Mouse (Mus musculus) heart, embryonic 16.5 days (tissue): ENCODE results near the gene Gm17689. TPM values are rescaled to one million over a fixed set of nuclear protein-coding genes. Genes with fewer than 3 reads are reported as not detected.

Experiments
- ATAC-seq: fragments of 200-750 bp; cut with Nextera tagmentation; replicated peaks from 2 replicates; pipeline ENCODE4 v1.8.0; 2017; ENCODE audit warnings: moderate number of reproducible peaks; ENCODE audit not compliant: insufficient read depth, low FRiP score; ENCODE audit errors: extremely low read depth
- H3K27ac ChIP-seq: fragments of 300-500 bp; sonication (generic); 2 replicates; pipeline ENCODE4 v1.5.1; 2014; ENCODE audit warnings: mild to moderate bottlenecking, low read length, control low read depth, moderate library complexity
- H3K27me3 ChIP-seq: fragments of 300-500 bp; sonication (generic); 2 replicates; pipeline ENCODE4 v1.6.1; 2014; ENCODE audit warnings: low read length, mixed read lengths; ENCODE audit not compliant: control insufficient read depth, insufficient read depth
- H3K36me3 ChIP-seq: fragments of 300-500 bp; sonication (generic); 2 replicates; pipeline ENCODE4 v1.6.1; 2014; ENCODE audit not compliant: control insufficient read depth, insufficient read depth
- H3K4me1 ChIP-seq: fragments of 300-500 bp; sonication (generic); 2 replicates; pipeline ENCODE4 v1.6.1; 2014; ENCODE audit warnings: low read length, mixed read lengths; ENCODE audit not compliant: control insufficient read depth, insufficient read depth
- H3K4me2 ChIP-seq: fragments of 300-500 bp; sonication (generic); 2 replicates; pipeline ENCODE4 v1.6.1; 2014; ENCODE audit warnings: low read depth, mild to moderate bottlenecking, control low read depth, low read length
- H3K4me3 ChIP-seq: fragments of 300-500 bp; sonication (generic); 2 replicates; pipeline ENCODE4 v1.5.1; 2014; ENCODE audit warnings: mild to moderate bottlenecking, control low read depth, low read length
- H3K9ac ChIP-seq: fragments of 300-500 bp; sonication (generic); 2 replicates; pipeline ENCODE4 v1.6.1; 2014; ENCODE audit warnings: low read length, control low read depth
- H3K9me3 ChIP-seq: fragments of 300-500 bp; sonication (generic); replicated peaks from 2 replicates; pipeline ENCODE4 v1.6.1; 2016; ENCODE audit warnings: low read length; ENCODE audit not compliant: control insufficient read depth
- WGBS: fragments of 180-500 bp; shearing (Covaris S2); extraction: QIAGEN DNeasy Blood & Tissue Kit; methylation state at CpG from one replicate; pipeline ENCODE4 v1.1.7; 2014; 5-methylcytosine and 5-hydroxymethylcytosine counted together
- polyA plus RNA-seq: library from polyadenylated mRNA; unstranded; fragments of >200 nt; fragmentation: Nextera tagmentation; extraction: Ambion mirVana; gene quantifications from 2 replicates; pipeline ENCODE4 v1.2.1, GENCODE M21; 2015

The Gm17689 gene
- polyA plus RNA-seq, result not detected in 2 replicates

- H3K4me1 ChIP-seq, result no peaks in the 10 kb centered on the region
- no peak within 1 kb of the TSS for H3K4me3 ChIP-seq
- H3K4me2 ChIP-seq, result no peak within 1 kb of the TSS
- no peaks in the 10 kb centered on the region for H3K36me3 ChIP-seq
- no peak for ATAC-seq
- no peaks in the 10 kb centered on the region for H3K27me3 ChIP-seq
- H3K9ac ChIP-seq, result no peak within 1 kb of the TSS
- 51% methylated on average over 1 of the region's 1 CpGs for WGBS
- peaks cover 7% of the 10 kb centered on the region for H3K9me3 ChIP-seq
- no peak within 1 kb of the TSS for H3K27ac ChIP-seq
Measured at GRCm38 (mm10) chr9:36582535-36582934, at the start of gene Gm17689. Gene Gm17689 (minus strand): TSS chr9:36582635.

- WGBS, result 89% methylated on average over 2 of the region's 2 CpGs
- Histone ChIP-seq H3K27me3 (no peaks in the 10 kb centered on the region), H3K9me3 (no peaks in the 10 kb centered on the region), H3K4me3 (no peak within 1 kb of the TSS), H3K9ac (no peak within 1 kb of the TSS), H3K27ac (no peak within 1 kb of the TSS), H3K36me3 (no peaks in the 10 kb centered on the region), H3K4me1 (no peaks in the 10 kb centered on the region), H3K4me2 (no peak within 1 kb of the TSS)
- ATAC-seq, result no peak
Measured at GRCm38 (mm10) chr9:36541863-36542262, 40.6 kb downstream of the Gm17689 start, which contains the start of gene Gm5615. Gene Gm5615 (minus strand): TSS chr9:36541963.

Other genes with a start within 250 kb of the Gm17689 start
- gene Gm7257, start 150.8 kb downstream of the Gm17689 start, polyA plus RNA-seq, result not detected in 2 replicates
- gene Gm9513, start 107.0 kb downstream of the Gm17689 start, polyA plus RNA-seq, result not detected in 2 replicates
- gene Gm5615, start 40.7 kb downstream of the Gm17689 start, polyA plus RNA-seq, result not detected in 2 replicates
- gene A630095E13Rik, start 60.7 kb upstream of the Gm17689 start, polyA plus RNA-seq, result not detected in 2 replicates
- gene Acrv1, start 110.6 kb upstream of the Gm17689 start, polyA plus RNA-seq, result not detected in 2 replicates
- 16.2 and 23.5 TPM in 2 replicates for gene Chek1, start 144.4 kb upstream of the Gm17689 start, polyA plus RNA-seq
- gene Stt3a, start 185.0 kb upstream of the Gm17689 start, polyA plus RNA-seq, result 123 and 127 TPM in 2 replicates
- 75.7 and 79.4 TPM in 2 replicates for gene Ei24, start 214.8 kb upstream of the Gm17689 start, polyA plus RNA-seq
- 2.1 and 2.5 TPM in 2 replicates for gene Fez1, start 239.2 kb upstream of the Gm17689 start, polyA plus RNA-seq